Mouse (Mus musculus): ENCODE results near the gene Mif4gd. TPM values are rescaled to one million over a fixed set of nuclear protein-coding genes. Genes with fewer than 3 reads are reported as not detected.

The Mif4gd gene
- total and polyA plus RNA-seq, 3 experiments, result 143 to 177 (median 174) TPM

DNA sequence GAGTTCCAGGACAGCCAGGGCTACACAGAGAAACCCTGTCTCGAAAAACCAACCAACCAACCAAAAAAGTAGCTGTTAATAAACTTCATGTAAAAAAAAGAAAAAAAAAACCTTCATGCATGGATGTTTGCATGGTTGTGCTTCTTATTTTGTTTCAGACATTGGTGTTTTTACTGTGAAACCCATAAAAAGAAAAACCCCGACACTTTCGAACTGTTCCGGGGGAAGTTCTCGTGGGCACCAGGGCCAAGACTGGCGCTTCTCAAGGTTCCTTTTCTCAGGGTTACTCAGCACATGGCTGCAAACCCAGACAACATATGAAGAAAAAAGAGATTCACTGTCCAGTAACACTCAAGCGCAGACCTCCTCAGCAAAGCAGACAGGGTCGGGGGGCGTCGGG lies 20.1 kb upstream of the Mif4gd start:
- Histone ChIP-seq H3K9ac (ENCODE audit: insufficient read depth, low read depth) (peak overlapping the region; percentile 34; the same call in 1 of the 2 replicates), H3K4me1 (ENCODE audit: control insufficient read depth in 1 of 2, insufficient read depth in 2 of 2) (peaks cover 35 to 68% of the 10 kb centered on the region in 2 experiments), H3K27ac (ENCODE audit: insufficient read depth, low read depth) (peak overlapping the region; percentile 98), H3K79me2 (replicated peaks; ENCODE audit: control insufficient read depth, extremely low read depth, insufficient read depth, poor library complexity, severe bottlenecking) (peaks cover under 1% of the 10 kb centered on the region), H3K4me2 (ENCODE audit: insufficient read depth, low read depth, poor library complexity, severe bottlenecking) (peak overlapping the region; percentile 63; the same call in 1 of the 2 replicates), H3K36me3 (replicated peaks in 1 of 2; ENCODE audit: control insufficient read depth in 1 of 2, insufficient read depth in 1 of 2, low read length in 1 of 2) (no peaks in the 10 kb centered on the region), H3K9me3 (replicated peaks; ENCODE audit: low read length) (no peaks in the 10 kb centered on the region), H3K27me3 (replicated peaks) (no peaks in the 10 kb centered on the region), H3K4me3 (replicated peaks in 1 of 3; ENCODE audit: low read depth in 2 of 3, low read length in 2 of 3, poor library complexity in 1 of 3) (no peak overlapping the region)
- 0 out of 2 replicates have a peak, but pooled peaks have one; percentile 38 for TF ChIP-seq ELF1 (IDR thresholded peaks at IDR 0.05; ENCODE audit: low read depth, low read length)
- no peak for TF ChIP-seq HCFC1 (IDR thresholded peaks at IDR 0.05; ENCODE audit: low read depth, low read length)
- peak; percentile 49; the same call in 1 of the 2 replicates for TF ChIP-seq JUND (conservative IDR thresholded peaks at IDR 0.05; ENCODE audit: low read depth, low read length)
- TF ChIP-seq MYC (IDR thresholded peaks at IDR 0.05; ENCODE audit: low read depth, low read length), result peak; percentile 94
- TF ChIP-seq ZKSCAN1 (IDR thresholded peaks at IDR 0.05; ENCODE audit: borderline replicate concordance, low read depth, low read length), result no peak
- TF ChIP-seq RCOR1 (conservative IDR thresholded peaks at IDR 0.05; ENCODE audit: low read depth, low read length), result no peak
- TF ChIP-seq TBP (conservative IDR thresholded peaks at IDR 0.05; ENCODE audit: low read depth, low read length), result peak; percentile 61; the same call in 1 of the 2 replicates
- no peak for TF ChIP-seq PAX5 (IDR thresholded peaks at IDR 0.05; ENCODE audit: low read length)
- 0 out of 2 replicates have a peak, but pooled peaks have one; percentile 86 for TF ChIP-seq CHD1 (IDR thresholded peaks at IDR 0.05; ENCODE audit: low read depth, low read length)
- TF ChIP-seq ZMIZ1 (IDR thresholded peaks at IDR 0.05; ENCODE audit: low read depth, low read length), result 0 out of 2 replicates have a peak, but pooled peaks have one; percentile 12
- no peak for TF ChIP-seq GABPA (IDR thresholded peaks at IDR 0.05; ENCODE audit: insufficient replicate concordance, low read depth, low read length)
- no peak for TF ChIP-seq USF1 (IDR thresholded peaks at IDR 0.05; ENCODE audit: low read depth, low read length)
- peak; percentile 95 for TF ChIP-seq ZNF384 (IDR thresholded peaks at IDR 0.05; ENCODE audit: low read depth, low read length)
- no peak for TF ChIP-seq MAFK (IDR thresholded peaks at IDR 0.05; ENCODE audit: insufficient replicate concordance, low read length)
- TF ChIP-seq BHLHE40 (IDR thresholded peaks at IDR 0.05; ENCODE audit: low read depth, low read length), result peak; percentile 80
- no peak for TF ChIP-seq RAD21 (IDR thresholded peaks at IDR 0.05; ENCODE audit: low read depth, low read length)
- TF ChIP-seq CHD2 (IDR thresholded peaks at IDR 0.05; ENCODE audit: low read length), result peak; percentile 62
- peak; percentile 82 for TF ChIP-seq EP300 (IDR thresholded peaks at IDR 0.05; ENCODE audit: low read length)
- TF ChIP-seq NELFE (IDR thresholded peaks at IDR 0.05; ENCODE audit: low read depth, low read length), result no peak
- no peak for TF ChIP-seq ZC3H11A (IDR thresholded peaks at IDR 0.05; ENCODE audit: low read depth, low read length)
- TF ChIP-seq JUN (IDR thresholded peaks at IDR 0.05; ENCODE audit: insufficient read depth, low read depth, low read length), result peak; percentile 32
- TF ChIP-seq SIN3A (IDR thresholded peaks at IDR 0.05; ENCODE audit: low read length), result no peak
- TF ChIP-seq MEF2A (IDR thresholded peaks at IDR 0.05; ENCODE audit: borderline replicate concordance, low read depth, low read length), result peak; percentile 95
- TF ChIP-seq KAT2A (IDR thresholded peaks at IDR 0.05; ENCODE audit: insufficient replicate concordance, low read length), result no peak
- TF ChIP-seq MAX (IDR thresholded peaks at IDR 0.05; ENCODE audit: low read length), result peak; percentile 87
- TF ChIP-seq SMC3 (IDR thresholded peaks at IDR 0.05; ENCODE audit: low read depth, low read length), result no peak
- peak; percentile 72; the same call in 1 of the 2 replicates for TF ChIP-seq ETS1 (conservative IDR thresholded peaks at IDR 0.05; ENCODE audit: low read depth, low read length)
- no peak for TF ChIP-seq USF2 (conservative IDR thresholded peaks at IDR 0.05; ENCODE audit: low read depth, low read length)
- no peak for TF ChIP-seq CTCF (conservative IDR thresholded peaks at IDR 0.05 in 1 of 2, IDR thresholded peaks at IDR 0.05 in 1 of 2; ENCODE audit: low read depth in 2 of 2, low read length in 2 of 2)
- TF ChIP-seq MAZ (IDR thresholded peaks at IDR 0.05; ENCODE audit: low read depth, low read length), result peak; percentile 58; the same call in 1 of the 2 replicates
- peak; percentile 30 for TF ChIP-seq POLR2A (IDR thresholded peaks at IDR 0.05; ENCODE audit: low read depth, low read length)
- peak; percentile 79 for TF ChIP-seq TCF12 (IDR thresholded peaks at IDR 0.05; ENCODE audit: low read depth, low read length)
- TF ChIP-seq MXI1 (IDR thresholded peaks at IDR 0.05; ENCODE audit: low read depth, low read length), result peak; percentile 79
- peak; percentile 87 for TF ChIP-seq IRF4 (IDR thresholded peaks at IDR 0.05; ENCODE audit: low read depth, low read length)
- TF ChIP-seq UBTF (IDR thresholded peaks at IDR 0.05; ENCODE audit: low read depth, low read length), result peak; percentile 92
- no peak for TF ChIP-seq E2F4 (IDR thresholded peaks at IDR 0.05; ENCODE audit: insufficient replicate concordance, low read depth, low read length)
- no peak for TF ChIP-seq POLR2AphosphoS2 (IDR thresholded peaks at IDR 0.05; ENCODE audit: low read depth, low read length)
- no peak for TF ChIP-seq NRF1 (IDR thresholded peaks at IDR 0.05; ENCODE audit: low read depth, low read length)
- dilution Hi-C loops (cut with MboI; ENCODE audit: extremely low pct_ligation_motif_present, extremely low pct_unique_long_range_greater_than_20kb, low sequenced_read_pairs), result no loop called here
- in situ Hi-C loops (cut with MboI; ENCODE audit: low pct_ligation_motif_present, low pct_unique_long_range_greater_than_20kb, low sequenced_read_pairs), result loop anchor here (25.0 kb wide), 1 partner anchor 779 kb away; the partner anchor contains the start of gene Rnf157
- DNase-seq (ENCODE audit: extremely low read depth), result no peak

All from CH12.LX (cell line).